Mouse (Mus musculus): Measurements from ENCODE around the gene Gm12253.
A peak's percentile ranks its signal among the peaks of the same experiment; 100 is the strongest.

The Gm12253 gene

DNA sequence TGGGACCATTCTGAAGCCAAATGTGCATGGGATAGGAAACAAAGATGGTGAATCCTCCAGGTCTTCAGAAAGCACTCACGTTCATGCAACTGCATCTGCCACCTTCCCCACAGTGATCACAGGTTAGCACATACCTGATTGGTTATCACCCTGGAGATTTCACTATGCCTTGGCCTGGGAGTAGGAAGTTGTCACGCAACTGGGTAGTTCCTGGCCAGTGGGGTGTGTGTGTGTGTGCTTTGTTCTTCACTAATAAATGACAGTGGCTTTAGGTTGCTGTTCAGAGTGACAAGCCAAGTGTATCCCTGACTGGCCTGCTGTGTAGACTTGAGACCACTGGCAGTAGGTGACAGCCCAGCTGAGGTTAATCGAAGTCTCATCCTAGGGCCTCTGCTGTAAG is at the start of gene Gm12253:
Gene Gm12253, plus strand, starts transcription at position 301 of the 400 bp plus-strand sequence.
- no peak for DNase-seq

DNA sequence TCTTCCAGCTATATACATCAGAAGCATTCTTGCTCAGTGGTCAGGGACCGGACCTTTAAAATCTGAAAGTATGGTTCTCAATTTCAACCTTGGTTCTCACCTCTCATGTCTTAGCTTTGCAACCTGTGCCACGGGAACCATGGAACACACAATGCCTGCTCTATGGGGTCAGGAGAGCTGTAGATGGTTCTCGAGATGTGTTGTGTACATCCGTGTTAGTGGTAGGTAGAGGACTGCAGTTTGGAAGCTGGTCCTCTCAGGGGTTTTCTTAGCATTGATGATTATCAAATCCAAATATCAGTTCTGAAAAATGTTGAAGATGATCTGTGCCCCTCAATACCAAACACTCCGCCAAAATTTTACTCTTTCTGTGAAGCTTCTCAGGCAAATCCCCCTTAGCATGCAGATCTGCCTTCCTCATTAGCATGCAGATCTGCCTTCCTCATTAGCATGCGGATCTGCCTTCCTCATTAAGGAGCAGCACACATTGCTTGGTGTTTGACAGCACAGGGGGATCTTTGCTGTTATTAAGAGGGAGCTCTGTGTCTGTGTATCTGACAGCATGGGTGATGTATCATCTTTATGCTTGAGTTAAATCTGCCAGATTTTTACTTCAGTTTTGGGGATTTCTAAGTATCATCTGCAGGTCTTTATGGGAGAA is 32.2 kb upstream of the Gm12253 start:
- no peak for DNase-seq

DNA sequence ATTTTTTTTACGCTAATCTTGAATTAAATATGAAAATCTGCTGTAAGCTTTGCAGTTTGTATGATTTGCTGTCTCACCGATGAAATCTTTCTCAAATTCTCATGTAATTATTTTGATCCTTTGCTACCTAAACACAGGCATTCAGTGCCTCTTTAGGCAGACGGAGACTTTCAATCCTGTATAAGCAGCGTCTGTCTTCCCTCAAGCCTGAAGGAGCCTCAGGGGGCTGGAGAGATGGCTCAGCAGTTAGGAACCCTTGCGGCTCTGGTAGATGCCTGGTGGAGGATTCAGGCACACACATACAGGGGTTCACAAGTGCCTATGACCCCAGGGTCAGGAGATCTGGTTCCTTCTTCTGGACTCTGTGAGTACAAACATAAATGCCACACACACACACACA is 31.7 kb upstream of the Gm12253 start:
- no peak for DNase-seq

DNA sequence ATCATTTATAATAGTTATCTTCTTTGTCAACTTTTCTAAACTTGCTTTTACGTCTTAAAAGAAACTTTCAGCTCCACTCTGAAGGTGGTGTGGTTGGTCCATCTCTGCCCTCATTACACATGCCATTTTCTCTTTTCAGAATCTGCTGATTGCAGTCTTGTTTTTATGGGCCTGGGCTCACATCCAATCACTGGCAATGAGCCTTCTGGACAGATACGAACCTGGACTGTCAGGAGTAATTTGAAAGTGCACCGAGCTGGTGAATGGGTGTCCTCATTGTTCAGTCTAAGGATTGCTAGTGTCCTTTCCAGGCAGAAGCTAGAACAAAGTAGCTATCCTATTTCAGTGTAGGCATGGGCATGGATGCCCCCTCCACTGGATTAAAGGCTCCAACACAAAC is 24.3 kb upstream of the Gm12253 start:
- DNase-seq, result peak; percentile 66 to 73

DNA sequence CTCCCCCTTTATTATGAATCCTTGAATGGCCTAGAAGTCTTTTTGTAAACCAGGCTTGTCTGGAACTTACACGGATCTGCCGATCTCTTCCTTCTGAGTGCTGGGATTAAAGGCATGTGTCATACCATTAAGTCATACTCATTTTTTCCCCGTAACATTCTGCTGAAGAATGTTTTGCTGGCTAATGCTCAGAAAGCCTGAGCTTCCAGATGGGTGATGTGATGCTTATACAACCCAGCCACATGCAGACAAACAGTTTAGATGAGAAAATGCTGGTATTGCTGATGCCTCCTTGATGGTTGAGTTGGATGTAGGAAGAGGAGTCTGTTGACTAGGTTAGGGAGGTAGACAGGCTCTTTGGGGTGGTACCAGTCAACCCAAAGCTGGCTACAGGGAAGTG is 14.0 kb upstream of the Gm12253 start:
- no peak for DNase-seq

DNA sequence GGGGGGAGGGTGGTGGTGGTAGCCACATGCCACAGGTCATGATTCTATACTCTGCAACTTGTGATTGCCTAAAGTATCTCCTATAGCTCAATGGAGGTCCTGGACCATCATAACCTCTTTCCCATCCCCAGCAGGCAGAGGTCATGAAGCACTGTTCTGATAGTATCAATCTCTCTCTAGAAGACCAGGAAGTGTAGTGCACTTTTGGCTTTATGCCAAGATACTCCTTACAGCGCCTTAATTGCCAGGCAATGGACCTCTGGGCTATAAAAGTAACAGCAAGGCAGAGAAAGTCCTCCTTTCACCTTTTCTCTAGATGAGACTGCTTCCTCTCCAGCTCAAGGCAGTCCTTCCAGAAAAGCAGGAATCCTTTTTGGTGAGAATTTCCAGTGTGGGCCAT is 11.5 kb upstream of the Gm12253 start, which contains the start of gene 1810065E05Rik:
Gene 1810065E05Rik, plus strand, starts transcription at position 297 of the 400 bp plus-strand sequence.
- DNase-seq, result no peak

DNA sequence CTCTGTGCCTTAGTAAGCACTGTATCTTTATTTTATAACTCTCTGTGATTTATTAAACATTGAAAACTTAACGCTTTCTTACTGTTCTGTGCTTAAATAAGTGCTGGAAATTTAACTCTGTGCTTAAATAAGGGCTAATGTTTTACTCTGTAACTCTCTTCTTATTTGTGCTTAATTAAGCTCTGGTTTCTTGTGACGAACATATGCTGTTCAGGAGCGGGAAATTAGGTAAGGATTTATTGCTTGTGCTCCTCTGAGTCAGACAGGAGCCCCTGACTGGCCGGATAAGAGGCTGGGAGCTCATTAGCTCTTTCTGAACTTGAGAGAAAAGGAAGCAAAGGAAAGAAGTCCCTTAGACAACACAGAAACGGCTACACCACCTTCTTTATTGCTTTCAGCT is 5.5 kb downstream of the Gm12253 start:
- no peak for DNase-seq

DNA sequence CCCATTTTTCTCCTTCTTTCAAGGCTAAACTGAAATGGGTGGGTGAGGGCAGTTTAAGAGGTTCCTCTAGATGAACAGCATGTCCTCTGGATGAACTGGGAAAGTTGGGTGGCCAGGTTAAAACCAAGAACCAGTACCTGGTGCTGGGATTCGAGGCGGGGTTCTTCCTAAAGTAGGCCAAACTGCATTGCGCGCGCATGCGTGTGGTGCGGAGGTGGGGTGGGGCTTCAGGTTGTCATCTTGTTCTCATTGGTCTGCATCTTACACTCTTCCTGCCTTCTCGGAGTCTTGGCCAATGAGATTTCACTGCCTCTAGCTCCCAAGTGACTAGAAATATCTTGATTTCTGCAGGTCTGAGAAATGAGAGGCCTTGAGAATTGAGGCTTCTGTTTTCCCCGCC is 20.4 kb downstream of the Gm12253 start, which contains the start of gene Lypd9:
Gene Lypd9, minus strand, starts transcription at position 165 of the 400 bp plus-strand sequence.
- no peak for DNase-seq

DNA sequence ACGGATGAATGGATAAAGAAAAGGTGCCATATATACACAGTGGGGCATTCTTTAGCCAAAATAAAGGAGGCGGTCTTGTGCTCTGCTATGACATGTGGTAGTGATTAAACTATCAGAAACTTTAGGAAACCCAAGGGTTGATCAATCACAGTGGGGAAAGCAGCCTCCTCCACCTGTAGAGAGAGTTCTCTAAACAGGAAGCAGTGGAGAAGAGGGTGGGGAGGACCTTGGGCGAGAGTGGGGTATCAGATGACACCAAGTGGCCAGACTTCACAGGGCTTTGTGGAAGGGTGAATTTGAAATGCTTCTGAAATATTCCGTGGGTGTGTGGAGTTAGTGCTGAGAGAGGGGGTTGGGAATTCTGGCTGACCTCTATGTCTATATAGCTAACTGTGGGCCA is 21.2 kb downstream of the Gm12253 start:
- DNase-seq, result no peak

DNA sequence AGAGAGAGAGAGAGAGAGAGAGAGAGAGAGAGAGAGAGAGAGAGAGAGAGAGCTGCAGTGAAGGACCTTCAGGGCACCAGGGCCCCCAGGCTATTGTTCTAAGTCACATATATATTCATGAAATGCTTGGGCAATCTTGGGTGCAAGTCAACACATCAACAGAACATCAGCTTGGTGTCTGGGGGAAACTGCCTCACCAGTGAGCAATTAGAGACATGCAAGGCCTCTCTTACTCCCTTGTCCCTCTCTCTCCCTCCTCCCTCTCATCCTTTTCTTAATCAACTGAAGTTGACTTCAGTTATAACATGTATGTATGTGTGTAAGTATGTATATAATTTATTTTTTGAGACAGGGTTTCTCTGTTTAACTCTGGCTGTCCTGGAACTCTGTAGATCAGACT is 29.8 kb downstream of the Gm12253 start, which contains the start of gene Olfr30:
Gene Olfr30, minus strand, starts transcription at position 101 of the 400 bp plus-strand sequence.
- no peak for DNase-seq
